Mouse (Mus musculus): ENCODE data around the gene Tmem199.
A peak's percentile ranks its signal among the peaks of the same experiment; 100 is the strongest.

The Tmem199 gene

GRCm38 (mm10) chr11:78475289-78475688 lies 36.7 kb downstream of the Tmem199 start:
- DNase-seq (ENCODE audit: low spot score): no peak

GRCm38 (mm10) chr11:78471326-78472103 lies 40.5 kb downstream of the Tmem199 start:
- DNase-seq (ENCODE audit: low spot score): no peak

GRCm38 (mm10) chr11:78467932-78468331 lies 44.0 kb downstream of the Tmem199 start:
- no peak for DNase-seq (ENCODE audit: low spot score)

- DNase-seq (ENCODE audit: low spot score): no peak
These were observed 44.5 kb downstream of the Tmem199 start for GRCm38 (mm10) chr11:78467515-78467914.

GRCm38 (mm10) chr11:78466242-78466912 lies 45.6 kb downstream of the Tmem199 start:
- no peak for DNase-seq (ENCODE audit: low spot score)

GRCm38 (mm10) chr11:78465568-78466180 lies 46.3 kb downstream of the Tmem199 start, which contains the start of gene Slc46a1:
TSS of gene Slc46a1 (plus strand) at chr11:78465697.
- DNase-seq (ENCODE audit: low spot score): peak; percentile 87

GRCm38 (mm10) chr11:78465116-78465515 lies 46.9 kb downstream of the Tmem199 start:
- no peak for DNase-seq (ENCODE audit: low spot score)

GRCm38 (mm10) chr11:78463286-78464036 lies 48.5 kb downstream of the Tmem199 start:
- no peak for DNase-seq (ENCODE audit: low spot score)

- no peak for DNase-seq (ENCODE audit: low spot score)
These were observed 49.3 kb downstream of the Tmem199 start for GRCm38 (mm10) chr11:78462669-78463068.

GRCm38 (mm10) chr11:78461894-78462293 lies 50.1 kb downstream of the Tmem199 start:
- no peak for DNase-seq (ENCODE audit: low spot score)

- no peak for DNase-seq (ENCODE audit: low spot score)
These were observed 53.2 kb downstream of the Tmem199 start for GRCm38 (mm10) chr11:78458740-78459139.

Data from ovary, postnatal 36 days (tissue).